Mouse (Mus musculus): ENCODE results near the gene Cyb561a3.

- no peak for TF ChIP-seq TAL1 (conservative IDR thresholded peaks at IDR 0.05; ENCODE audit: low read depth, low read length)
- TF ChIP-seq POLR2AphosphoS5 (IDR thresholded peaks at IDR 0.05; ENCODE audit: insufficient replicate concordance, low read depth, low read length), result no peak
- TF ChIP-seq CTCF (IDR thresholded peaks at IDR 0.05; ENCODE audit: low read depth, low read length), result no peak
- TF ChIP-seq GATA1 (IDR thresholded peaks at IDR 0.05; ENCODE audit: borderline replicate concordance, low read length), result no peak
Measured at GRCm38 (mm10) chr19:10602247-10602769, 25.3 kb downstream of the Cyb561a3 start.

Data from G1E (cell line).